Mouse (Mus musculus): ENCODE measurements at regions not wholly inside any gene's neighbourhood (a gene's known extent, or its start where the extent isn't known, plus 50 kb on each side); places are given as distances from the start of the nearest gene placed in this dataset.

GRCm38 (mm10) chr2:116444163-116444562 is 378.5 kb upstream of the Meis2 start:
- DNase-seq (ENCODE audit: low read depth, low spot score): no peak

- DNase-seq (ENCODE audit: low read depth, low spot score): no peak
Observed at GRCm38 (mm10) chr2:116440252-116440651, 374.6 kb upstream of the Meis2 start.

GRCm38 (mm10) chr2:116433481-116433880 is 367.8 kb upstream of the Meis2 start:
- no peak for DNase-seq (ENCODE audit: low read depth, low spot score)

GRCm38 (mm10) chr2:116424131-116424530 is 358.5 kb upstream of the Meis2 start:
- no peak for DNase-seq (ENCODE audit: low read depth, low spot score)

- peak; percentile 31 for DNase-seq (ENCODE audit: low read depth, low spot score)
Observed at GRCm38 (mm10) chr2:116417428-116418195, 352.0 kb upstream of the Meis2 start.

GRCm38 (mm10) chr2:116415742-116416141 is 350.1 kb upstream of the Meis2 start:
- no peak for DNase-seq (ENCODE audit: low read depth, low spot score)

GRCm38 (mm10) chr2:116402113-116402512 is 336.5 kb upstream of the Meis2 start:
- no peak for DNase-seq (ENCODE audit: low read depth, low spot score)

- peak; percentile 51 for DNase-seq (ENCODE audit: low read depth, low spot score)
Observed at GRCm38 (mm10) chr2:116399966-116400365, 334.3 kb upstream of the Meis2 start.

- DNase-seq (ENCODE audit: low read depth, low spot score): no peak
Observed at GRCm38 (mm10) chr2:116368811-116369210, 303.2 kb upstream of the Meis2 start.

GRCm38 (mm10) chr2:116364136-116364535 is 298.5 kb upstream of the Meis2 start:
- no peak for DNase-seq (ENCODE audit: low read depth, low spot score)

- DNase-seq (ENCODE audit: low read depth, low spot score): peak; percentile 89
Observed at GRCm38 (mm10) chr2:116358145-116358544, 292.5 kb upstream of the Meis2 start.

- no peak for DNase-seq (ENCODE audit: low read depth, low spot score)
Observed at GRCm38 (mm10) chr2:116348530-116348914, 282.9 kb upstream of the Meis2 start.

GRCm38 (mm10) chr2:116347827-116348529 is 282.3 kb upstream of the Meis2 start:
- DNase-seq (ENCODE audit: low read depth, low spot score): no peak

GRCm38 (mm10) chr2:116331801-116332200 is 266.2 kb upstream of the Meis2 start:
- DNase-seq (ENCODE audit: low read depth, low spot score): no peak

GRCm38 (mm10) chr2:116322039-116322770 is 256.6 kb upstream of the Meis2 start:
- DNase-seq (ENCODE audit: low read depth, low spot score): no peak

GRCm38 (mm10) chr2:116299551-116299950 is 233.9 kb upstream of the Meis2 start:
- DNase-seq (ENCODE audit: low read depth, low spot score): no peak

- DNase-seq (ENCODE audit: low read depth, low spot score): no peak
Observed at GRCm38 (mm10) chr2:116289886-116290285, 224.2 kb upstream of the Meis2 start.

- peak; percentile 94 for DNase-seq (ENCODE audit: low read depth, low spot score)
Observed at GRCm38 (mm10) chr2:116243191-116243590, 177.6 kb upstream of the Meis2 start.

GRCm38 (mm10) chr2:116236731-116237130 is 171.1 kb upstream of the Meis2 start:
- no peak for DNase-seq (ENCODE audit: low read depth, low spot score)

- no peak for DNase-seq (ENCODE audit: low read depth, low spot score)
Observed at GRCm38 (mm10) chr2:116232793-116233192, 167.2 kb upstream of the Meis2 start.

- DNase-seq (ENCODE audit: low read depth, low spot score): peak; percentile 60
Observed at GRCm38 (mm10) chr2:116216418-116216817, 150.8 kb upstream of the Meis2 start.
